Mouse (Mus musculus) megakaryocyte, embryonic 14.5 days (primary cell): Measurements from ENCODE around the gene Omp. TPM values are rescaled to one million over a fixed set of nuclear protein-coding genes. Genes with fewer than 3 reads are reported as not detected.

Experiments
- H3K27me3 ChIP-seq: replicated peaks from 2 replicates; pipeline ENCODE3; 2012; ENCODE audit warnings: inconsistent platforms
- H3K36me3 ChIP-seq: replicated peaks from 2 replicates; pipeline ENCODE3; 2012; ENCODE audit warnings: low read length, inconsistent platforms, mixed read lengths
- H3K4me1 ChIP-seq: 2 replicates; pipeline ENCODE4 v1.6.1; 2012; ENCODE audit warnings: inconsistent platforms
- H3K4me3 ChIP-seq: replicated peaks from 2 replicates; pipeline ENCODE3; 2012; ENCODE audit warnings: moderate library complexity, mild to moderate bottlenecking, inconsistent platforms
- H3K9me3 ChIP-seq: 2 replicates; pipeline ENCODE4 v1.6.1; 2012; ENCODE audit warnings: inconsistent platforms
- FLI1 ChIP-seq: IDR thresholded peaks from 2 replicates; pipeline ENCODE4 v1.6.1; 2012; ENCODE audit warnings: low read length, inconsistent platforms, mixed read lengths
- GATA1 ChIP-seq: IDR thresholded peaks from 3 replicates; pipeline ENCODE4 v1.6.1; 2012; ENCODE audit warnings: mixed read lengths, low read length, inconsistent platforms, borderline replicate concordance
- polyA plus RNA-seq: library from polyadenylated mRNA; stranded (reverse); fragments of >175 nt; gene quantifications from 2 replicates; pipeline ENCODE4 v1.2.3, GENCODE M21; 2012; ENCODE audit warnings: low replicate concordance; ENCODE audit not compliant: insufficient read depth

Gene Omp
- polyA plus RNA-seq, 1 experiment, result 0.29 TPM

- Histone ChIP-seq H3K4me1 (peaks cover 94% of the 10 kb centered on the region), H3K9me3 (peaks cover 4% of the 10 kb centered on the region; the same call in 1 of the 2 replicates), H3K27me3 (no peaks in the 10 kb centered on the region), H3K36me3 (peaks cover 33% of the 10 kb centered on the region), H3K4me3 (peak overlapping the region; percentile 99)
- TF ChIP-seq FLI1, result no peak
- TF ChIP-seq GATA1, result no peak
Observed at GRCm38 (mm10) chr7:98178560-98179231, 33.4 kb upstream of the Omp start.

GRCm38 (mm10) chr7:98177929-98178559 lies 32.7 kb upstream of the Omp start, which contains the start of gene Capn5:
TSS of gene Capn5 (minus strand) at chr7:98178274.
- Histone ChIP-seq H3K4me1 (peaks cover 94% of the 10 kb centered on the region), H3K27me3 (no peaks in the 10 kb centered on the region), H3K36me3 (peaks cover 30% of the 10 kb centered on the region), H3K4me3 (peak within 1 kb of the TSS; percentile 99), H3K9me3 (peaks cover 3% of the 10 kb centered on the region; the same call in 1 of the 2 replicates)
- TF ChIP-seq GATA1 (no peak), FLI1 (no peak)

GRCm38 (mm10) chr7:98177566-98177928 lies 32.2 kb upstream of the Omp start:
- H3K27me3 ChIP-seq, result no peaks in the 10 kb centered on the region
- H3K9me3 ChIP-seq, result no peaks in the 10 kb centered on the region
- TF ChIP-seq GATA1, result no peak
- no peak for TF ChIP-seq FLI1
- H3K36me3 ChIP-seq, result peaks cover 30% of the 10 kb centered on the region
- H3K4me3 ChIP-seq, result peak overlapping the region; percentile 99
- H3K4me1 ChIP-seq, result peaks cover 94% of the 10 kb centered on the region

- TF ChIP-seq FLI1 (no peak), GATA1 (no peak)
- Histone ChIP-seq H3K27me3 (no peaks in the 10 kb centered on the region), H3K9me3 (no peaks in the 10 kb centered on the region), H3K36me3 (peaks cover 32% of the 10 kb centered on the region), H3K4me3 (peak overlapping the region; percentile 99), H3K4me1 (peaks cover 94% of the 10 kb centered on the region)
Observed at GRCm38 (mm10) chr7:98177071-98177485, 31.8 kb upstream of the Omp start.

GRCm38 (mm10) chr7:98176322-98177070 lies 31.2 kb upstream of the Omp start:
- Histone ChIP-seq H3K4me3 (peak overlapping the region; percentile 99), H3K4me1 (peaks cover 94% of the 10 kb centered on the region), H3K9me3 (no peaks in the 10 kb centered on the region), H3K36me3 (peaks cover 35% of the 10 kb centered on the region), H3K27me3 (no peaks in the 10 kb centered on the region)
- TF ChIP-seq FLI1 (no peak), GATA1 (no peak)

GRCm38 (mm10) chr7:98174883-98175755 lies 29.8 kb upstream of the Omp start:
- Histone ChIP-seq H3K27me3 (no peaks in the 10 kb centered on the region), H3K36me3 (peaks cover 31% of the 10 kb centered on the region), H3K4me3 (peak overlapping the region; percentile 71), H3K4me1 (peaks cover 98% of the 10 kb centered on the region), H3K9me3 (no peaks in the 10 kb centered on the region)
- TF ChIP-seq GATA1, result no peak

GRCm38 (mm10) chr7:98173408-98173807 lies 28.1 kb upstream of the Omp start:
- Histone ChIP-seq H3K4me3 (peak overlapping the region; percentile 72), H3K4me1 (peaks cover 95% of the 10 kb centered on the region), H3K9me3 (no peaks in the 10 kb centered on the region), H3K27me3 (no peaks in the 10 kb centered on the region), H3K36me3 (peaks cover 42% of the 10 kb centered on the region)
- TF ChIP-seq GATA1 (no peak), FLI1 (no peak)

GRCm38 (mm10) chr7:98172661-98173060 lies 27.4 kb upstream of the Omp start:
- Histone ChIP-seq H3K27me3 (no peaks in the 10 kb centered on the region), H3K9me3 (no peaks in the 10 kb centered on the region), H3K36me3 (peaks cover 49% of the 10 kb centered on the region), H3K4me3 (peak overlapping the region; percentile 69), H3K4me1 (peaks cover 97% of the 10 kb centered on the region)
- TF ChIP-seq FLI1 (no peak), GATA1 (no peak)

- Histone ChIP-seq H3K27me3 (no peaks in the 10 kb centered on the region), H3K4me1 (peaks cover 92% of the 10 kb centered on the region), H3K4me3 (peak overlapping the region; percentile 81), H3K9me3 (no peaks in the 10 kb centered on the region), H3K36me3 (peaks cover 53% of the 10 kb centered on the region)
- TF ChIP-seq GATA1 (no peak), FLI1 (no peak)
Observed at GRCm38 (mm10) chr7:98171141-98172073, 26.1 kb upstream of the Omp start.
